Mouse (Mus musculus) fat pad, adult 2 months (tissue): ENCODE results near the gene Gm44805.
"Not testable (repeated sequence)": the region's sequence is repeated elsewhere in the genome, so short reads cannot be mapped to it uniquely, and the experiment has no call there.

Experiments
- DNase-seq: peaks from one replicate; pipeline ENCODE4 v3.0.0-alpha.2; 2011; ENCODE audit warnings: low read depth, low spot score; ENCODE audit errors: extremely low read depth

Gene Gm44805

DNA sequence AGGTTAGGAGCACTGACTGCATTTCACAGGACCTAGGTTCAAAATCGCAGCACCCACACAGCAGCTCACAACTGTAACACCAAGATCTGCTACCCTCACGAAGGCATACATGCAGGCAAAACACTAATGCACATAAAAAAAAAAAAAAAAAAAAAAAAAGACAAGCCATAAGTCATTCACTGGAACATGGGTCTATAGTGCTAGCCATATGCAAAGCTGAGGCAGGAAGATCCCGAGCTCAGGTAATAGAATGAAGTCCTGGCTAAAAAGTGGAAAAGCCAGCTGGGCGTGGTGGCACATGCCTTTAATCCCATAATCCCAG is 18.6 kb upstream of the Gm44805 start:
- no peak for DNase-seq

GRCm38 (mm10) chr7:19698907-19699826 is 17.9 kb upstream of the Gm44805 start, which contains the start of gene Apoe:
TSS of gene Apoe (minus strand) at chr7:19699188.
- DNase-seq = no peak

- no peak for DNase-seq
These were observed 17.0 kb upstream of the Gm44805 start for GRCm38 (mm10) chr7:19697949-19698906.

DNA sequence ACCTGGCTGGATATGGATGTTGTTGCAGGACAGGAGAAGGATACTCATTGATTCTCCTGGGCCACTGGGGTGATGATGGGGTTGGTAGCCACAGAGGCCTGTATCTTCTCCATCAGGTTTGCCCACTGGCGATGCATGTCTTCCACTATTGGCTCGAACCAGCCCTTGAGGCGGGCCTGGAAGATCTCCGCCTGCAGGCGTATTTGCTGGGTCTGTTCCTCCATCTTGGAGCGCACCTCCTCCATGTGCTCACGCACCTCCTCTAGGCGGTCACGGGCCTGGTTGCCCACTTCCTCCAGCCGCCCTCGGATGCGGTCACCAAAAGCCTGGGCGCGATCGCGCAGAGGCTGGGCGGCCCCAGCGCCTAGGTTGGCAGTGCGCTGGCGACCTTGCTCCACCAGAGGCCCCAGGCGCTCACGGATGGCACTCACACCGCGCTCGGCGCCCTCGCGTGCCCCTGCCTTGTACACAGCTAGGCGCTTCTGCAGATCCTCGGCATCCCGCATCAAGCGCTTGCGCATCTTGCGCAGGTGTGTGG is 15.2 kb upstream of the Gm44805 start:
- DNase-seq = no peak

- DNase-seq = no peak
These were observed 14.7 kb upstream of the Gm44805 start for GRCm38 (mm10) chr7:19695881-19696280.

DNA sequence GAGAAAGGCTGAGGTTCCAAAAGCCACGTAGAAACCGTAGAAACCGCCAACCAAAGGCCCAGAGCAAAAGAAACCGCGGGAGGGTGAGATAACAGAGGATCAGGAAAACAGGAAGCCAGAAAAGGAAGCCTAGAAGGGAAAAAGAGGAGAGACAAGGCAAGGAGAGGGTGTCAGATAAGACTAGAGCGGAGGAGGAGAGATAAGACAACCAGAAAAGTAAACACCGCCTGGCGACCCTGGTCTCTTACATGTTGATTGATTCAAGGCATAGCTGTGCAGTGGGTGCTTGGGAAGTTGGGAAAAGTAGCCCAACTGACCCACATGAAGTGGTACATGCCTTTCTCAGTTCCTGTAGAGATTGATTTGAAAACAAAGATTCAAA is 14.0 kb upstream of the Gm44805 start:
- DNase-seq = no peak

DNA sequence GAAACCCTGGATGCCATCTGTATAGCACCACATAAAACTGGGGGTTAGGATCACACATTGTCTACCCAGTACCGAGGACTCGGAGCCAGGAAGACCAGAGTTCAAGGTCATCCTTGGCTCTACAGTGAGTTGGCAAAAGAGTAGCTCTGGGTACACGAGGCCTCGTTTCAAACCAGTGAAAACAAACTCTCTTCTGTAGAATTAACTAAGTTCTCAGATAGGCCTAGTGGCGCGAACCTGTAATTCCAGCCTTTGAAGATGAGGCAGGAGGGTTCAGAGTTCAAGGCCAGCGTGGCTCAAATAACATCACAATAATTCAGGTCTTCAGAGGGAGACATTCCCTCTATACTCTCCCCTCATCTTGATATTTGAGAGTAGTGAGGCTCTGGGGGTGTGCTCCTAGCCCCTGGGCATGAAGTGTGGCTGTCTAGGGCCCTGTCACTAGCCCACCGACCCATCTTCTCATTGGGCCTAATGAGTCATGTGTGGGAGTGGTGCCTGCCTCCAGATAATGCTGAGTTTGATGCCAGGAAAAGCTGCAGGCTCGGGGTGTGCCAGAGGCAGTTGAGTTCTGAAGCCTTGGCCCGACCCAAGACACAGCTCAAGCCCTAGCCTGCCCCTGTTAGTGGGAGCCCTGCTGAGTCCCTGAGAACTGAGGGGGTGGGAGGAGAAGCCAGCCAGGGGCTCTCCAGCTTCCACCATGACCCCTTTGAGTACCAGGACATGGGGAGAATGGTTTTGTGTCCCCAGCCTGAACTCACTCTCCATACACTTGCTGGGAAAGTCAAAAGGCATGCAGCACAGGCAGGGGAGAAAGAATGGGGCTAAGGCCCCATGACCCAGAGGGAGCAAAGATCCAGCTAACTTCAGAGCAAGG is 13.4 kb upstream of the Gm44805 start:
- no peak for DNase-seq

DNA sequence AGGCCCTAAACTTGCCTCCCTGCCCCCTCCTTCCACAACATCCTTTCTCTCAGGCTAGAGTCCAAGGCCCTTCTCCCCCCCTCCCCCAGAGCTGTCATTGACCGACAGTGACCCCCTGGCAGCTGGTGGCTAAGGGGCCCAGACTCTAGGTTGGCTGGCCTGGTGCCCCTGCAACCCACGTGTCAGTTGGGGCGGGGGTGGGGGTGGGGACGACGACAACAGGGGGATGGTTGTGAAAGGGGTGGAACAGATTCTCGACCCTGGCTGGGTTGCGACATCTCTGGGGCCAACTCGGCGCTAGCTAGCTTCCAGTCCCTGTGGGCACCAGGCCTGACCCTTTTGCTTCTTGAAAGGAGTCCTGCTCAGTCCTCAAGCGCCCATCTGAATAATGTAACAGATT is 12.2 kb upstream of the Gm44805 start:
- no peak for DNase-seq

DNA sequence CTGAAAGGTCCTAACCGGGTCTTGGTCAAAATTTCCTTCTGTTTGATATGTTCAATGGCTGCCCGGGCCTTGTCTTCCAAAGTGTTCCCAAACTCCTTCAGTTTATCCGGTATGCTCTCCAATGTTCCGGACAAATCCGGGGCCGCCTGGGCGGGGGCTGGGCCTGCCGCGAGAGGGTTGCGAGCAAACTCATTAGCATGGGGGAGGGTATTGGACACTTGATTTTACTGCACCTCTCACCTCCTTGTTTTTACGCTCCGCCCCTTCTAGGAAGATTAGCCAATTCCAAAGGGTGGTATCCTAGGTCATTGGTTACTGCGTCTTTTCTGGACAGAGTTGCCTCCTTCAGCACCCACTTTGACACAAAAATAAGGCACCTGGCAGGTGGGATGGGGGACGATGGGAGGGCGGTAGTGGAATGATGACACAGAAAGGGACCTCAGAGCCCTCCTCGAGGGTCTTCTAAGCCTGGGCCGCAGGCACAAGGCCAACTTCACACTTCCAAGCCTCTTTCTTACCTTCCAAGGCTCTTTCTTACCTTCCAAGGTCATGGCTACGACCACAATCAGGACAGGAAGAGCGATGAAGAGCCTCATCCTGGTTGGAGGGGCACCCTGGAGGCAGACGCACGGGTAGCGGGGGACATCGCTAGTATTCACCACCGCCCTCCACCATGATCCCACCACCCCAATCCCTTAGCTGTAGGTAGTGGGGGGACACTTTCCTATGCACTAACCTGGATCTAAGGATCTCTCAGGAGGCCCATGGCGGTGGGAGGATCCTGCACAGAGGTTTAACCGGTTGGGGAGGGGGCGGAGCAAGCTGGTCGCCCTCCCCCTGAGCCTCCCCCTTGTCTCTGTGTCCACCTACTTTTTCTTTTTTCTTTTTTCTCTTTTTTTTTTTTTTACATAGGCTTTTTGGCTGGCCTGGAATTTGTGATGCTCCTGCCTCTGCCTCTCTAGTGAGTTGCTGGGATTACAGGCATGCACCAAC is 10.9 kb upstream of the Gm44805 start, which contains the start of gene Apoc1:
TSS of gene Apoc1 (minus strand) at position 788 of the 993 bp plus-strand sequence.
- DNase-seq = no peak

DNA sequence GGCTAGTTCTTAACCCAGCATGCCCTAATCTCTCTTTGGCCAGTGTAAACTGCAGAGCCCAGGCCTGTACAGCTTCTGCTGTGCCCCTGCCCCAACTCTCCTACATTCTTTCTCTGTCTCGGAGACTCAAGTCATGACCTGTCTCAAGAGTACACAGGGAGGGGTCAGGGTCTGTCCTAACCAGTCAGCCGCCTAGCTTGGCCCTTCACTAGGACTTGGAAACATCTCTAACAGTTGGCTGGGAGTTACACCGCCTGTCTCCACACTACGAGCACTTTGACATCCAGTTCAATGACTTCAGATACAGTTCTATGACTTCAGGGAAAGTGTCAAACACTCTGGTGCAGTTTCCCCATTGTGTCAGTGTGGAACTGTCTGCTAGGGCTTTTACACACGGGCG is 10.2 kb upstream of the Gm44805 start:
- no peak for DNase-seq

DNA sequence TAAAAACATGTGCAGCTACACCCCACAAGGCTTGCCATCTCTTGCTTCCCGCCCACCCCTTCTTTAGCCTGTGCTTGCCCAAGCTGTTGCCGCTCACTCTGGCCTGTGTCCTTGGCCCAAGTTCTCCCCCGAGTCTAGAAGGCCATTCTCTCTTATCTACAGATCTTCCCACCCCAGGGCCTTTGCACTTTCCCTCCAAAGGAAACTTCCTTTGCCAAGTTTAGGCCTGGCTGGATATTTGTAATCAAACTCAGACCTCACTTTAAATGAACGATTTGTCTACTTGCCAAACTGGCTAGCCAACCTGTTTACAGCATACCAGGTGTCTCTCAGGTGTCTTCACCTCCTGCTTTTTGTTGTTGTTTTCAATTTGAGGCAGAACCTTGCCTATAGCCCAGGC is 9.6 kb upstream of the Gm44805 start:
- peak; percentile 93 for DNase-seq

GRCm38 (mm10) chr7:19688611-19689010 is 7.4 kb upstream of the Gm44805 start:
- no peak for DNase-seq

DNA sequence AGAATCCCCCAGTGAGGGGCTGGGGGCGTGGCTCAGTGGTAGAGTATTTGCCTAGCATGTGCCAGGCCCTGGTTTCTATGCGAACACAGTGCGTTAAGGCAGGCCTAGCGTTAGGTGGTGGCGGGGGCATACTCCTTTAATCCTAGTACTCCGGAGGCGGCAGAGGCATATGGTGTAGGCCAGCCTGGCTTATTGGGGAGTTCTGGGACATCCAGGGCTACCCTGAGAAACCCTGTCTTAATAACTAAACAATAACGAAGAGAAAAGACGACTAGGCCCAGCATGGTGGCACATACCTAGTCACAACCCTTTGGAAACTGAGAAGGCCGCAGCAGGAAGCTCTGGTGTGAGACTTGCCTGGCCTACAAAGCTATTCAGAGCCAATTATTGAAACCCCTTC is 6.9 kb upstream of the Gm44805 start:
- no peak for DNase-seq

DNA sequence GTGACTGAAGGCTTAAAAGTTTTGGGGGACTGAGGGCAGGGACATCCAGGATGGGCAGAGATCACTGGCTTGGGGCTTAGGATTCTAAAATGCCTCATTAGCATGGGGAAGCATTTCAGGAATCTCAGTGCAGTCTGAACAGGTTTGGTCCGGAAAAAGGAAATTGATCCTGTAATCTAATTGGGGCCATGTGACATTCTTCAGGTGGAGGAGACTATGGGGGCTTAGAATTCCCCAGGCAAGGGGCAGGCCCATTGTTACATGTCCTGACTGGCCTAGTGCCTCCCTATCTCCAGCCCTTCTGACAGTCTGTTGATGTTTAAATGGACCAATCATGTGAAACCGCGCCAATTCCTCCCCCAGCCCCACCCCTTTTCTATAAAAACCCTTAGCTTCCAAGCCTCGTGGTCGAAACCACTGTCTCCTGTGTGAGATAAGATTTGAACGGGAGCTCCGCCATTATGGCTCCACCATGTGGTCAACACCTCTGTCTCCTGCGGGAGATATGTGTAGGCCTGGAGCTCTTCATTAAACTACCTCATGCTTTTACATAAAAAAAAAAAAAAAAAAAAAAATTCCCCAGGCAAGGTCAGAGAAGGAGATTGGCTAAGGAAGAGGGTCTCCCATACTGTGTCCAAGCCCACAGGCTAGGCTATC is 5.8 kb upstream of the Gm44805 start:
- DNase-seq = not testable (repeated sequence)

- DNase-seq = no peak
These were observed 5.3 kb upstream of the Gm44805 start for GRCm38 (mm10) chr7:19686521-19686920.

DNA sequence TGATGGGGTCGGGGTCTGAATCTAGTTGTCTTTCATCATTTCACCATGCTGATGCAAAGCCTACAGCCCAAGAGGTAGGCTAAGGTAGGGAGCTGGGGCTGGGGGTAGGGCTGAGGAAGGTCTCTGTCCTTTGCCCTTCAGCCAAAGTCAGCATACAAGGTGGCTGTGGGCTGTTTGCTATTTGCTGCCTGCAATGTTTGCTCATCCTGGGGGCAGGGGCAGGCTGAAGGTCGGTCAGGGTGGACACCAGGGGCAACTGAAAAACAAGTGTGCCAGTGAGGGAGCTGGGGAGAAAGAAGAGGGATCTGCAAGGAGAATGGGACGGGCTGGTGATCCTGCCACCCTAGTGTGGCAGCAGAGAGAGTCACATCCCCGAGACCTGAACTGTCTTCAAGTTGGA is 4.2 kb upstream of the Gm44805 start:
- no peak for DNase-seq

GRCm38 (mm10) chr7:19683771-19684201 is 2.6 kb upstream of the Gm44805 start:
- DNase-seq = no peak

GRCm38 (mm10) chr7:19682979-19683378 is 1.8 kb upstream of the Gm44805 start:
- DNase-seq = no peak

DNA sequence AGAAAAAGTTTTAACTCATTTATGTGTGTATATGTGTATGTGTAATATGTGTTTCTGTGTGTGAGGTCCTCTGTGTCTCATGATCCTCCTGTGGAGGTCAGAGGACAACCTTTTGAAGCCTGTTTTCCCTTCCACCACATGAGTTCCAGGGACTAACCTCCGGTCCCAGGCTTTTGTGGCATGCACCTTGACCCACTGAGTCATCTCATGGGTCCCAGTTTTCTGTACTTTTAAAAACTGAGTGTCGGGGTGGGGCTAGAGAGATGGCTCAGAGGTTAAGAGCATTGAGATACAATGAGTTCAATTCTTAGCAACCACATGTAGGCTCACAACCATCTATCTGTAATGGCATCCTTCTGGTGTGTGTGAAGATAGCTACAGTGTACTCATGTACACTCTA is 521 bp downstream of the Gm44805 start:
- no peak for DNase-seq
